Mouse (Mus musculus) neural tube, embryonic 14.5 days (tissue): ENCODE data around the gene Gsta3. TPM values are rescaled to one million over a fixed set of nuclear protein-coding genes. Genes with fewer than 3 reads are reported as not detected.
"Not testable (repeated sequence)": the region's sequence is repeated elsewhere in the genome, so short reads cannot be mapped to it uniquely, and the experiment has no call there.

Experiments
- ATAC-seq: fragments of 200-750 bp; cut with Nextera tagmentation; 2 replicates; pipeline ENCODE4 v1.8.0; 2017; ENCODE audit warnings: low read depth, mild to moderate bottlenecking, moderate TSS enrichment, moderate library complexity
- H3K27ac ChIP-seq: fragments of 300-500 bp; sonication (generic); 2 replicates; pipeline ENCODE4 v1.5.1; 2014; ENCODE audit warnings: low read depth, mild to moderate bottlenecking, control low read depth, low read length, moderate library complexity, mixed read lengths
- H3K27me3 ChIP-seq: fragments of 300-500 bp; sonication (generic); 2 replicates; pipeline ENCODE4 v1.6.1; 2014; ENCODE audit warnings: low read length; ENCODE audit not compliant: control insufficient read depth, insufficient read depth
- H3K36me3 ChIP-seq: fragments of 300-500 bp; sonication (generic); 2 replicates; pipeline ENCODE4 v1.6.1; 2014; ENCODE audit warnings: low read length, mixed read lengths; ENCODE audit not compliant: control insufficient read depth, insufficient read depth
- H3K4me1 ChIP-seq: fragments of 300-500 bp; sonication (generic); 2 replicates; pipeline ENCODE4 v1.6.1; 2014; ENCODE audit warnings: low read length; ENCODE audit not compliant: control insufficient read depth, insufficient read depth
- H3K4me2 ChIP-seq: fragments of 300-500 bp; sonication (generic); 2 replicates; pipeline ENCODE4 v1.6.1; 2014; ENCODE audit warnings: mild to moderate bottlenecking, low read depth, low read length, control low read depth
- H3K4me3 ChIP-seq: fragments of 300-500 bp; sonication (generic); 2 replicates; pipeline ENCODE4 v1.5.1; 2014; ENCODE audit warnings: low read depth, low read length, control low read depth, mixed read lengths
- H3K9ac ChIP-seq: fragments of 300-500 bp; sonication (generic); replicated peaks from 2 replicates; pipeline ENCODE4 v1.6.1; 2014; ENCODE audit warnings: low read depth, mild to moderate bottlenecking, control low read depth, low read length, mixed read lengths
- H3K9me3 ChIP-seq: fragments of 300-500 bp; sonication (generic); 2 replicates; pipeline ENCODE4 v1.6.1; 2016; ENCODE audit warnings: low read length; ENCODE audit not compliant: control insufficient read depth
- WGBS: fragments of 180-500 bp; shearing (Covaris S2); extraction: QIAGEN DNeasy Blood & Tissue Kit; methylation state at CpG from one replicate; pipeline ENCODE4 v1.1.7; 2014; 5-methylcytosine and 5-hydroxymethylcytosine counted together
- polyA plus RNA-seq: library from polyadenylated mRNA; unstranded; fragments of >200 nt; fragmentation: Nextera tagmentation; extraction: Ambion mirVana; gene quantifications from 2 replicates; pipeline ENCODE4 v1.2.1, GENCODE M21; 2014

The Gsta3 gene
- polyA plus RNA-seq, 1 experiment from 2014 or later: 0.37 TPM

GRCm38 (mm10) chr1:21252566-21253302 lies 12.3 kb downstream of the Gsta3 start:
- no peak overlapping the region for H3K4me2 ChIP-seq

GRCm38 (mm10) chr1:21253303-21253650 lies 12.9 kb downstream of the Gsta3 start:
- H3K9me3 ChIP-seq: no peaks in the 10 kb centered on the region
- ATAC-seq: no peak
- no peak overlapping the region for H3K9ac ChIP-seq
- no peak overlapping the region for H3K4me2 ChIP-seq
- no peak overlapping the region for H3K27ac ChIP-seq
- 76% methylated on average over 1 of the region's 1 CpGs for WGBS
- no peak overlapping the region for H3K4me3 ChIP-seq
- H3K27me3 ChIP-seq: no peaks in the 10 kb centered on the region
- H3K4me1 ChIP-seq: no peaks in the 10 kb centered on the region
- no peaks in the 10 kb centered on the region for H3K36me3 ChIP-seq

More at GRCm38 (mm10) chr1:21252566-21253302, 12.3 kb downstream of the Gsta3 start:
- Histone ChIP-seq H3K27me3 (no peaks in the 10 kb centered on the region), H3K4me1 (no peaks in the 10 kb centered on the region), H3K9me3 (no peaks in the 10 kb centered on the region), H3K36me3 (no peaks in the 10 kb centered on the region), H3K4me3 (no peak overlapping the region), H3K9ac (no peak overlapping the region), H3K27ac (no peak overlapping the region)
- 92% methylated on average over 10 of the region's 10 CpGs for WGBS
- ATAC-seq: no peak

DNA sequence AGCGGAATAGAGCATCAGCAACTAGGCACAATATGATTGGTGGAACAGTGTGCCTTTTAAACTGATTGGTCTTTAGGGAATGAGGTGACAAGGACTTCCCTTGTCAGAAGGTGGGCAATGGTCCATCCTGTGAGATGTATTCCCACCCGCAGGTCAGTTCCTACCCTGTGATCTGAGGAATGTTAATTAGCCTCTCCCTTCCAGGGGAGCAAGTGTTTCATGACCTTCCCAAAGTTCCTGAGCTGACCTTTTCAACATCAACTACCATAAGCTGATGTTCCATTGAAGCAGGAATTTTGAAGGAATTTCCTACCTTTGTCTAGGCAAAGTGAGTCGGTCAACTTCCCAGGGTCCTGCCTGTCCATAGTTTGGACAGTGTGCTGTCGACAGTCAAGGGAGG lies 13.5 kb downstream of the Gsta3 start:
- H3K36me3 ChIP-seq: no peaks in the 10 kb centered on the region
- H3K4me2 ChIP-seq: no peak overlapping the region
- no peak for ATAC-seq
- H3K27me3 ChIP-seq: no peaks in the 10 kb centered on the region
- WGBS: 80% methylated on average over 4 of the region's 4 CpGs
- no peaks in the 10 kb centered on the region for H3K9me3 ChIP-seq
- H3K4me1 ChIP-seq: no peaks in the 10 kb centered on the region
- no peak overlapping the region for H3K9ac ChIP-seq
- no peak overlapping the region for H3K4me3 ChIP-seq
- no peak overlapping the region for H3K27ac ChIP-seq

DNA sequence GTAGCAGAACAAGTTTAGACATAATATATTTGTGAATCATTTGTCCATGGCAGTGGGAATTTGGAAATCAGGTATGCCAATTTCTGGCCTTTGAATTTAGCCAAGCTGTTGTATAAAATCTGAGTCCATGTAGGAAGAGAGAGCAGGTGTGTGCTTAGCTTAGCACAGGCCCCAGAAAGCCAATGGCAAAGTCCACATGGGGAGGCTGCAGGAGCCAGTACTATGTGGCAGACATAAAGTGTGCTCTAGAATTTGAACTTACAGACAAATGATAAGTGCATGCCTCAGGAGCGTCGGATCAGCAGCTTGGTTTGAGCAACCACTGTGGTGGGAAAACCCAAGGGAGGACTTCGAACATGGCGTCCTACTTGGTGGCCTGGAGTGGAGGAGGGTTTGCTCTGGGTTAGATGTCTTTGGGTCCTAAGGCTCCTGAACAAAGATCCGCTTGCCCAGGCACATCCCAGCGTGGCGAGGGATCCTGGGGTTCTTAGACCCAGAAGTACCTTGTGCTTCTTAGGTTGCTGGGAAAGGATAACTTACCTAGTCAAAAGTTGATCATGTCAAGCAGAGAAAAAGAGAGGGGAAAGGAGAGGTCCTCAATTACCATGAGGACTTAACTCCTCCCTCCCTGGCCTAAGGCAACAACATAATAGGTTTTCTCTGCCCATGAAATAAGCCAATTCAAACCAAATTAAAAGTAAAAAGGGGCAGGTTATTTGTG lies 15.4 kb downstream of the Gsta3 start:
- Histone ChIP-seq H3K4me2 (no peak overlapping the region), H3K9me3 (no peaks in the 10 kb centered on the region), H3K4me1 (no peaks in the 10 kb centered on the region), H3K36me3 (no peaks in the 10 kb centered on the region), H3K27me3 (no peaks in the 10 kb centered on the region), H3K9ac (no peak overlapping the region), H3K27ac (no peak overlapping the region), H3K4me3 (no peak overlapping the region)
- ATAC-seq: no peak
- WGBS: 95% methylated on average over 7 of the region's 7 CpGs

DNA sequence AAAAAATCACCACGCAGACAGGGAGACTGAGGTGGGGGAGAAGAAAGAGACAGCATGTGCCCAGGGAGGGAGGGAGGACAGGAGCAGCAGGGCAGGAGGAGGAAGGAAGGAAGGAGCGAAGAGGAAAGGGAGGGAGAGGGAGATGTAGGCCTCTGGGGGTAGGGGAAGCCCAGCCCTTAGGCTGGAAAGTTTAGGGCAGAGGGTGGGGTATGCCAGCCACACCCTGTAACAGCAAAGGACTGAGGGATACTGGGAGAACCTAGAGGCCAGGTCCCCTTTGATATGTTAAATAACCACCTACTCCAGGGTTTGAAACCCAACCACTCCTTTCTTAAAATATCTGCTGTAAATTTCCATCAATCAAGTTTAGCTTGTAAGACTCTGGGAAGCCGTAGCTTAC lies 16.0 kb downstream of the Gsta3 start:
- H3K27ac ChIP-seq: no peak overlapping the region
- no peak for ATAC-seq
- no peak overlapping the region for H3K4me2 ChIP-seq
- H3K36me3 ChIP-seq: no peaks in the 10 kb centered on the region
- H3K9me3 ChIP-seq: no peaks in the 10 kb centered on the region
- no peak overlapping the region for H3K9ac ChIP-seq
- no peaks in the 10 kb centered on the region for H3K4me1 ChIP-seq
- 56% methylated on average over 3 of the region's 3 CpGs for WGBS
- no peaks in the 10 kb centered on the region for H3K27me3 ChIP-seq
- H3K4me3 ChIP-seq: no peak overlapping the region

GRCm38 (mm10) chr1:21256871-21257270 lies 16.5 kb downstream of the Gsta3 start:
- H3K36me3 ChIP-seq: no peaks in the 10 kb centered on the region
- H3K4me1 ChIP-seq: no peaks in the 10 kb centered on the region
- 77% methylated on average over 5 of the region's 5 CpGs for WGBS
- H3K27ac ChIP-seq: no peak overlapping the region
- H3K4me3 ChIP-seq: no peak overlapping the region
- ATAC-seq: no peak
- no peak overlapping the region for H3K4me2 ChIP-seq
- no peak overlapping the region for H3K9ac ChIP-seq
- H3K9me3 ChIP-seq: no peaks in the 10 kb centered on the region
- no peaks in the 10 kb centered on the region for H3K27me3 ChIP-seq

DNA sequence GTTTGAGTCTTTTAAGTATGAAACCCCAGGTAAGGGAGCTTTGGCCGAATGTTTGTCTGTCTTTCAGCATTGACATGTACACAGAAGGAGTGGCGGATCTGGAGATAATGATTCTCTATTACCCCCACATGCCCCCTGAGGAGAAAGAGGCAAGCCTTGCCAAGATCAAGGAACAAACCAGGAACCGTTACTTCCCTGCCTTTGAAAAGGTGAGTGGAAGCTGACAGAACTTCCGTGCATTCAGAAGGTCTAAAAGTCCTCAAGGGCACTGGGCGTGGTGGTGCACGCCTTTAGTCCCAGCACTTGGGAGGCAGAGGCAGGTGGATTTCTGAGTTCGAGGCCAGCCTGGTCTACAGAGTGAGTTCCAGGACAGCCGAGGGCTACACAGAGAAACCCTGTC lies 19.6 kb downstream of the Gsta3 start:
- WGBS: 89% methylated on average over 8 of the region's 8 CpGs
- not testable (repeated sequence) for ATAC-seq, H3K9ac ChIP-seq, H3K4me1 ChIP-seq, H3K4me2 ChIP-seq, H3K27me3 ChIP-seq, H3K27ac ChIP-seq, H3K4me3 ChIP-seq, H3K36me3 ChIP-seq, H3K9me3 ChIP-seq

GRCm38 (mm10) chr1:21262401-21262800 lies 22.0 kb downstream of the Gsta3 start:
- no peak overlapping the region for H3K27ac ChIP-seq
- ATAC-seq: no peak
- H3K4me2 ChIP-seq: no peak overlapping the region
- 97% methylated on average over 5 of the region's 5 CpGs for WGBS
- no peak overlapping the region for H3K9ac ChIP-seq
- H3K36me3 ChIP-seq: no peaks in the 10 kb centered on the region
- no peaks in the 10 kb centered on the region for H3K4me1 ChIP-seq
- no peaks in the 10 kb centered on the region for H3K9me3 ChIP-seq
- no peaks in the 10 kb centered on the region for H3K27me3 ChIP-seq
- no peak overlapping the region for H3K4me3 ChIP-seq

DNA sequence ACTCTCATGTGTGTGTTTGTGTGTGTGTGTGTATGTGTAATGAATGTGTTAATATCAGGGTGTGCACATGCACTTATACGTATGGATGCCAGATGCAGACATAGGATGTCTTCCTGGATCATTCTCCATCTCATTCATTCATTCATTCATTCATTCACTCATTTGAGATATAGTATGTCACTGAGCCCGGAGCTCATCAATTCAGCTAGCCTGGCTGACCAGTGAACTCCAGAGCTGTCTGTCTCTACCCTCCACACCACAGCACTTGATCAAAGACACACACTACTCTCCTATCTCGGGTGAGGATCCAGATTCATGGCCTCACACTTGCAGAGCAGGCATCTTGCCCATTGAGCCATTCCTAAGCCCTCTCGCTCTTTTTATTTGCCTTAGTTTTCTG lies 23.6 kb downstream of the Gsta3 start:
- WGBS: 84% methylated on average over 4 of the region's 4 CpGs
- no peaks in the 10 kb centered on the region for H3K9me3 ChIP-seq
- no peaks in the 10 kb centered on the region for H3K4me1 ChIP-seq
- no peak overlapping the region for H3K4me3 ChIP-seq
- H3K27ac ChIP-seq: no peak overlapping the region
- H3K9ac ChIP-seq: no peak overlapping the region
- no peak for ATAC-seq
- H3K36me3 ChIP-seq: no peaks in the 10 kb centered on the region
- H3K27me3 ChIP-seq: no peaks in the 10 kb centered on the region
- no peak overlapping the region for H3K4me2 ChIP-seq
